Mouse (Mus musculus) liver, postnatal 0 days (tissue): Measurements from ENCODE around the gene Igfbp2. TPM values are rescaled to one million over a fixed set of nuclear protein-coding genes. Genes with fewer than 3 reads are reported as not detected.

ENCODE experiments used
- ATAC-seq: fragments of 200-750 bp; cut with Nextera tagmentation; 2 replicates; pipeline ENCODE4 v1.8.0; 2017; ENCODE audit warnings: mild to moderate bottlenecking, moderate library complexity
- DNase-seq: peaks from one replicate; pipeline ENCODE4 v3.0.0-alpha.2; 2016
- H3K27ac ChIP-seq: fragments of 300-500 bp; sonication (generic); 2 replicates; pipeline ENCODE4 v1.5.1; 2014; ENCODE audit warnings: antibody characterized with exemption, moderate library complexity, mild to moderate bottlenecking, low read depth
- H3K27me3 ChIP-seq: fragments of 300-500 bp; sonication (generic); 2 replicates; pipeline ENCODE4 v1.6.1; 2014; ENCODE audit warnings: low read length, control low read depth, mixed read lengths; ENCODE audit not compliant: insufficient read depth
- H3K36me3 ChIP-seq: fragments of 300-500 bp; sonication (generic); replicated peaks from 2 replicates; pipeline ENCODE4 v1.6.1; 2014; ENCODE audit warnings: mild to moderate bottlenecking, control low read depth, low read length, moderate library complexity, mixed read lengths; ENCODE audit not compliant: insufficient read depth
- H3K4me1 ChIP-seq: fragments of 300-500 bp; sonication (generic); 2 replicates; pipeline ENCODE4 v1.6.1; 2014; ENCODE audit warnings: antibody characterized with exemption, mild to moderate bottlenecking, control low read depth; ENCODE audit not compliant: insufficient read depth
- H3K4me2 ChIP-seq: fragments of 300-500 bp; sonication (generic); 2 replicates; pipeline ENCODE4 v1.6.1; 2014; ENCODE audit warnings: low read depth, mild to moderate bottlenecking, low read length, moderate library complexity, mixed read lengths
- H3K4me3 ChIP-seq: fragments of 300-500 bp; sonication (generic); 2 replicates; pipeline ENCODE4 v1.5.1; 2014; ENCODE audit warnings: low read depth, low read length
- H3K9ac ChIP-seq: fragments of 300-500 bp; sonication (generic); replicated peaks from 2 replicates; pipeline ENCODE4 v1.6.1; 2014; ENCODE audit warnings: mild to moderate bottlenecking, moderate library complexity
- H3K9me3 ChIP-seq: fragments of 300-500 bp; sonication (generic); 2 replicates; pipeline ENCODE4 v1.6.1; 2016; ENCODE audit warnings: mild to moderate bottlenecking, control low read depth, low read length, mixed read lengths
- CTCF ChIP-seq: sonication (generic); IDR thresholded peaks from 2 replicates; pipeline ENCODE4 v1.5.1; 2016; ENCODE audit warnings: antibody characterized with exemption, low read depth
- EP300 ChIP-seq: IDR thresholded peaks from 2 replicates; pipeline ENCODE4 v1.6.1; 2016; ENCODE audit warnings: antibody characterized with exemption, low read depth, mild to moderate bottlenecking
- WGBS: fragments of 180-500 bp; shearing (Covaris S2); extraction: QIAGEN DNeasy Blood & Tissue Kit; methylation state at CpG from one replicate; pipeline ENCODE4 v1.1.7; 2014; ENCODE audit not compliant: insufficient replicate concordance; 5-methylcytosine and 5-hydroxymethylcytosine counted together
- polyA plus RNA-seq: library from polyadenylated mRNA; unstranded; fragments of >200 nt; fragmentation: Nextera tagmentation; extraction: Ambion mirVana; gene quantifications from 2 replicates; pipeline ENCODE4 v1.2.1, GENCODE M21; 2015

Gene Igfbp2
- polyA plus RNA-seq, 1 experiment from 2014 or later: 3,364 TPM

DNA sequence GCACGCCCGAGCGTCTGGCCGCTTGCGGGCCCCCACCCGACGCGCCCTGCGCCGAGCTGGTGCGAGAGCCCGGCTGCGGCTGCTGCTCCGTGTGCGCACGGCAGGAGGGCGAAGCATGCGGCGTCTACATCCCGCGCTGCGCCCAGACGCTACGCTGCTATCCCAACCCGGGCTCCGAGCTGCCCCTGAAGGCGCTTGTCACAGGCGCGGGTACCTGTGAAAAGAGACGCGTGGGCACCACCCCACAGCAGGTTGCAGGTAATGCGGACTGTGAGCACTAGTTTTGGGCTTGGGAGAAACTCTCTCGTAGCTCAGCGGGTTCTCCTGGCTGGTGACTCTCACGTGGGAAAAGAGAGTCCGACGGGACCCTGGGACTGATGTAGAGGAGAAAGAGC is 401 bp downstream of the Igfbp2 start:
- H3K27me3 ChIP-seq: peaks cover 20% of the 10 kb centered on the region
- DNase-seq (no peak), ATAC-seq (peak; percentile 17)
- H3K36me3 ChIP-seq: no peaks in the 10 kb centered on the region
- no peak for TF ChIP-seq EP300
- no peak for TF ChIP-seq CTCF
- H3K9ac ChIP-seq: peak overlapping the region; percentile 80
- WGBS: 6% methylated on average over 37 of the region's 37 CpGs
- H3K4me1 ChIP-seq: peaks cover 5% of the 10 kb centered on the region; the same call in 1 of the 2 replicates
- H3K9me3 ChIP-seq: no peaks in the 10 kb centered on the region
- H3K4me3 ChIP-seq: peak overlapping the region; percentile 61
- peak overlapping the region; percentile 66 for H3K4me2 ChIP-seq
- peak overlapping the region; percentile 79 for H3K27ac ChIP-seq

DNA sequence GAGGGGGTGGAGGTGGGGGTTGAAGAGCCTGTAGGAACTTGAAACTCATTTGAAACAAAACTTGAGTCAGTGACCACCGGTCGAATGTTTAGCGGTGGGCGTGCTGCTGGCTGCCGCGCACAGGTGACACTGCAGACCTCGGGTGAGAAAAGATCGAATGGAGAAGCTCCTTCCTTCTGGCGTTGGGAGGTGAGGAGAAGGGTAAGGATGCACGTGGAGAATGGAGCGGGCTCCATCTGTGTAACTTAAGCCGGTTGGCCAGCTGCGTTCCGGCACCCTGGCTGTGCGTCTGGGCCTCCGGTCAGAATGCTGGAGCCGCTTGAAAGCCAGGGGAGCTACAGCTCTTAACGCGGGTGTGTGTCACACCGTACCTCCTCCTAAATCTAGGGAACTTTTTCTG is 983 bp downstream of the Igfbp2 start:
- ATAC-seq (no peak), DNase-seq (no peak)
- Histone ChIP-seq H3K27me3 (peaks cover 20% of the 10 kb centered on the region), H3K4me1 (peaks cover 6% of the 10 kb centered on the region; the same call in 1 of the 2 replicates), H3K4me3 (peak overlapping the region; percentile 61), H3K27ac (peak overlapping the region; percentile 79), H3K4me2 (no peak overlapping the region; the same call in 1 of the 2 replicates), H3K9me3 (no peaks in the 10 kb centered on the region), H3K36me3 (no peaks in the 10 kb centered on the region), H3K9ac (peak overlapping the region; percentile 80)
- 1% methylated on average over 20 of the region's 20 CpGs for WGBS
- TF ChIP-seq EP300 (no peak), CTCF (no peak)

DNA sequence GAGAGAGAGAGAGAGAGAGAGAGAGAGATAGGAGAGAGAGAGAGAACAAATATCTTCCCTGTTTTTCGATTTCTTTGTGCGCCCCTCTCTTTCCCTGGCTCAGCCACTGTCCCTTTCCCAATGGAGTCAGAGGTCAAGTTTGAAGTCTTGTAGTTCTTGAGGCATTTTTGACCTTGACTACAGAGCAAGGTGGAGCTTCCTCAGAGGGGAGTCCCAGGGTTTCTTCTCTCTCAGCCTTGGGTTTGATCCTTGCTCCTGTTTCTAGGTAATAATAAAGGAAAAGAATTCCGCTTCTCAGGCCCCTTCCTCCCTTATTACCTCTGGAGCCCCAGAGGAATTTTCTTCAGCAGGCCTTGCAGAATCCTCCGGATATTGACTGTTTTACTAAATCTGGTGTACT is 1.6 kb downstream of the Igfbp2 start:
- Histone ChIP-seq H3K4me3 (peak overlapping the region; percentile 61), H3K27ac (peak overlapping the region; percentile 79; the same call in 1 of the 2 replicates), H3K27me3 (peaks cover 20% of the 10 kb centered on the region), H3K9me3 (no peaks in the 10 kb centered on the region), H3K4me2 (peak overlapping the region; percentile 66), H3K36me3 (0 out of 2 replicates have a peak, but pooled peaks cover 5% of the 10 kb centered on the region), H3K9ac (peak overlapping the region; percentile 80), H3K4me1 (peaks cover 8% of the 10 kb centered on the region; the same call in 1 of the 2 replicates)
- no peak for TF ChIP-seq EP300
- TF ChIP-seq CTCF: no peak
- WGBS: 25% methylated on average over 4 of the region's 4 CpGs
- ATAC-seq: no peak
- DNase-seq: no peak

DNA sequence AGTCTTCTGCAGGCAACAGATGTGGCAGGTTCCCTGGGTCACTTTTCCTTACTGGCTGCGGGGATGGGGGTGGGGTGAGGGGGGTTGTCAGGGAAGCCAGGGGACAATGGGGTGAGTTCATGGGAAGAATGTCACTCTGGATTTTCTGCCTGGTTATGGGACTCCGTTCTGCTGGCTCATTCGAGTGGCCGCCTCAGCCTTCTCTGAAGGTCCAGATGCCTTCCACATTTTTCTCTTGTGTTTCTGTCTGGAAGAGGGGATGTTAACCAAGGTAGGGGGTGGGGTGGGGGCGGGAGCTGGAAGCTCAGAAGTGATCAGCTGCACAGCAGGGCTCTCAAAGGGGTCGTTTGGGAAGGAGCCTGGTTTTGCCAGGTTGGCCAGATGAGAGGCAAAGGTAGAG is 2.1 kb downstream of the Igfbp2 start:
- H3K36me3 ChIP-seq: 0 out of 2 replicates have a peak, but pooled peaks cover 5% of the 10 kb centered on the region
- no peak for TF ChIP-seq CTCF
- no peak for TF ChIP-seq EP300
- no peaks in the 10 kb centered on the region for H3K9me3 ChIP-seq
- peaks cover 20% of the 10 kb centered on the region for H3K27me3 ChIP-seq
- WGBS: 20% methylated on average over 6 of the region's 6 CpGs
- ATAC-seq (no peak), DNase-seq (no peak)
- H3K4me1 ChIP-seq: peaks cover 8% of the 10 kb centered on the region; the same call in 1 of the 2 replicates
- peak overlapping the region; percentile 61 for H3K4me3 ChIP-seq
- H3K9ac ChIP-seq: peak overlapping the region; percentile 80
- H3K27ac ChIP-seq: 0 out of 2 replicates have a peak overlapping the region, but pooled peaks have one; percentile 3
- H3K4me2 ChIP-seq: peak overlapping the region; percentile 66

DNA sequence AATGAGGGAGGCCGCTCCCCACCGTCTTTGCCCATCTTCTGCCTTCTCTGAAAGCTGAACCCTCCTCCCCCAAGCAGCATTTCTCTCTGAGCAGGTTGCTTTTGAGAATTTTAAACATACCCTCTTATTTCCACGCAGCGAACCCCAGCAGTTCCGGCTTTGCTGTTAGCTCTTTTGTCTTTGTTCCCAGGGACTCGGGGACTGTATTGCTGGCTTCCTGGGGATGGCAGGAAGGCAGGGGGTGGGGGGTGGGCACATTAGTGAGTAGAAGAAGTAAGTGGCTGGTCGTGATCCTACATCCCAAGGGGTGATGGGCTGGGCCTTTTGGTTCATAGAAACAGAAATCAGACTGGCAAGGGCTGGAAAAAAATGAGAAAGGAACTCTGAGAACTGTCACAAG is 2.6 kb downstream of the Igfbp2 start:
- Histone ChIP-seq H3K36me3 (0 out of 2 replicates have a peak, but pooled peaks cover 5% of the 10 kb centered on the region), H3K4me1 (peaks cover 8% of the 10 kb centered on the region; the same call in 1 of the 2 replicates), H3K27me3 (peaks cover 20% of the 10 kb centered on the region), H3K27ac (0 out of 2 replicates have a peak overlapping the region, but pooled peaks have one; percentile 3), H3K4me2 (peak overlapping the region; percentile 66), H3K9ac (peak overlapping the region; percentile 80), H3K4me3 (peak overlapping the region; percentile 61), H3K9me3 (no peaks in the 10 kb centered on the region)
- TF ChIP-seq EP300 (no peak), CTCF (no peak)
- ATAC-seq (no peak), DNase-seq (no peak)
- 11% methylated on average over 7 of the region's 7 CpGs for WGBS

DNA sequence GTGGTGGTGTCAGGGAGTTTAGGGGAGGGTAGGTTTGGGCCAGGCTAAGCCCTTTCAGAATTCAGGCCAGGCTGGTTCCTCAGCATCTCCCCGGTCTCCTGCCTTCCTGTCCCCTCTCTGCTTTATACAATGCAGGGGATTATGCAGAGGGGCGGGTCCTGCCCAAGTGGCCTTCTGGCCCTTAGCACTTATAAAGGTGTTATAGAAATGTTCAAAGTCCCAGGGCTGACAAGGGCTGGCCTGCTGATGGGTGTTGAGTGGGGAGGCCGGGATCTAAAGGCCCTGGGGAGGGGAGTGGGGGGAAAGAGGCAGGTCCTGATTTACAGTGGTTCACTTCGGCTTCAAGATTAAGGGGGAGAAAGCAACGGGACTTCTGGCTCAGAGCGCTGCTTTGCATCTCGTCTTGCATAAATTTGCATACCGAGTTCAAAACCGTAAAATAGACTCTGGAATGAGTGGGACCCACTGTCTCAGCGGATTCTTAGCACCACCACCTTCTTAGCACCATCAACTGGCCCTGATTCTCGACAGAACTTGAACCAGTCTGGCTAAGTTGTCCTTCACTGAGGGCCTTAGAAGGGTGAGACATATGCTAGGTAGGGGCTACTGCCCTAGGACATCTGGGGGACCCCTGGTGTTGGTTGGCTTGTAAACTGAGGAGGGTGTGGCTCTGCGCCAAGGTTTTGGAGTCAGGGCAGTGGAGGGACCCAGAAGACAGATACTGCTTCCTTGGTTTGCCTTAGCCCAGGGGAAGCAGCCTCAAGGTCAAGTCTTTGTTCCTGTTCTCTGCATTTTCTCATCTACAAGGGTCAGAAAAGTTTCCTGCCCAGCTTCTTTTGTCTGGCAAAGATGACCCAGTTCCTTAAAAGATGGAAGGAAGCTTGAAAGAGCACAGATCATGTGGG is 3.4 kb downstream of the Igfbp2 start:
- H3K4me2 ChIP-seq: peak overlapping the region; percentile 66
- ATAC-seq (no peak), DNase-seq (no peak)
- H3K4me1 ChIP-seq: peaks cover 8% of the 10 kb centered on the region; the same call in 1 of the 2 replicates
- no peak overlapping the region; the same call in 1 of the 2 replicates for H3K9ac ChIP-seq
- no peak overlapping the region for H3K27ac ChIP-seq
- H3K9me3 ChIP-seq: no peaks in the 10 kb centered on the region
- peaks cover 20% of the 10 kb centered on the region for H3K27me3 ChIP-seq
- WGBS: 45% methylated on average over 12 of the region's 12 CpGs
- no peak for TF ChIP-seq EP300
- TF ChIP-seq CTCF: no peak
- H3K4me3 ChIP-seq: peak overlapping the region; percentile 61
- 0 out of 2 replicates have a peak, but pooled peaks cover 5% of the 10 kb centered on the region for H3K36me3 ChIP-seq
